Mouse (Mus musculus) erythroblast, embryonic 14.5 days (primary cell): ENCODE measurements around the gene Crybb3.

Source experiments
- GATA1 ChIP-seq: IDR thresholded peaks from 2 replicates; pipeline ENCODE4 v1.6.1; 2012; ENCODE audit warnings: low read length, inconsistent platforms, mixed read lengths
- TAL1 ChIP-seq: IDR thresholded peaks from 3 replicates; pipeline ENCODE4 v1.6.1; 2012; ENCODE audit warnings: low read length, inconsistent platforms, mixed read lengths

- TF ChIP-seq GATA1: no peak
- no peak for TF ChIP-seq TAL1
These were observed 30.0 kb upstream of the Crybb3 start for GRCm38 (mm10) chr5:113111336-113111735.
